Mouse (Mus musculus): ENCODE data around the gene Ubr1. TPM values are rescaled to one million over a fixed set of nuclear protein-coding genes. Genes with fewer than 3 reads are reported as not detected.
"Not testable (repeated sequence)": the region's sequence is repeated elsewhere in the genome, so short reads cannot be mapped to it uniquely, and the experiment has no call there.

Ubr1 gene
- total RNA-seq, 4 experiments from 2014 or later, result 21.2 to 25.4 (median 24.0) TPM

DNA sequence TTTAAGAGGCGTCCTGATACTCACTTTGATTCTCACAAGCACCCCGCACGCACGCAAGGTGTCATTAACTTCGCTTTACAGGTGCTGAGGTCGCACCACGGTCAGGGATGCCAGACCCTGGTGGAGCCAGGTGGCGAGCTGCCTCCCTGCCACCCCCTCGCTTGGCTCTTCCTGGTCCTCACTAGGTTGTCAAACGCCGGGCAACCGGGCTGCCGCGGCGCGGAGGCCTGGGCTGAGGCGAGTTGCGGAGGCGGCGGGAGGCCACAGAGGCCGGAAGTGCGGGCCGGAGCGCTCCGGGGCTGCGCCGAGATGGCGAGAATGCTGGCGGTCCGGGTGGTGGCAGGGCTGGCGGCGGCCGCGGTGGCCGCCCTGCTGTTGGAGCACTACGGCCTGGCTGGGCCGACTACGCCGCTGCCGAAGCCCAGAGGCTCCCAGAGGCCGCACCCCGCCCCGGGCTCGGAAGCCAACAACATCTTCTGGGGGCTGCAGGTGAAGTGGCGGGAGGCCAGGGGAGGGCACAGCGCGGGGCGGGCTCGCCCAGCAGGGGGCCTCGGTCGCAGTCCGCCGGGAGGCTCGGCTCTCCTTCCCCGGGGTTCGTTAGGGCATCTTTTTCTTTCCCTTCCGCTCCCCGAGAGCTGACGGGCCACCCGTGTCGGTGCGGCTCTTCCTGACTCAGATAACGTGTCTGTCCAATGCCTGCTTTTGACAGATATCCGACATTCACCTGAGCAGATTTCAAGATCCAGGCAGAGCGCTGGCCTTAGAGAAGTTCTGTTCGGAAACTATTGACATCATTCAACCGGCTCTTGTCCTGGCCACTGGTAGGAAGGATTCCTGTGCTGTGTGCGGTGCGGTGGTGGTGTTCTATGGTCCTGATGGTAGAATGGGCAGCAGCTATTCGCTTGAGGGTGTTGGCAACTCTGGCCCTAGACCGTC, 6.7 kb upstream of the Ubr1 start, which contains the start of gene Tmem62:
Gene Tmem62, plus strand, starts transcription at position 28 of the 936 bp plus-strand sequence.
- peak; percentile 44 for DNase-seq (ENCODE audit: low spot score)

DNA sequence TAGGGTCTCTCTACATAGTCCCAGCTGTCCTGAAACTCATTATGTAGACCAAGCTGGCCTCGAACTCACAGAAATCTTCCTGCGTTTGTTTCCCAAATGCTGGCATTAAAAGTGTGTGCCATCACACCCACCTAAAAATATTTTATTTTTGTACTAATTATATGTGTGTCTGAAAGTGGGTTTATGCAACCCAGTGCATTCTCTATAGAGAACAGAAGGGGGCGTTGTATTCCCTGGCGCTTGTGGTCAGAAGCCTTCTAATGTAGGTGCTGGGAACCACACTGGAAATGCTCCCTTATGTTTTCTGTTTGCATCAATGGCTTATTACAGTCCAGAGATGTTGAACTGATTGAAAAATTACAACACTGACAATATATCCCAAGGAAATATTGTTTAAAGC, 5.8 kb upstream of the Ubr1 start:
- DNase-seq (ENCODE audit: low spot score), result no peak

DNA sequence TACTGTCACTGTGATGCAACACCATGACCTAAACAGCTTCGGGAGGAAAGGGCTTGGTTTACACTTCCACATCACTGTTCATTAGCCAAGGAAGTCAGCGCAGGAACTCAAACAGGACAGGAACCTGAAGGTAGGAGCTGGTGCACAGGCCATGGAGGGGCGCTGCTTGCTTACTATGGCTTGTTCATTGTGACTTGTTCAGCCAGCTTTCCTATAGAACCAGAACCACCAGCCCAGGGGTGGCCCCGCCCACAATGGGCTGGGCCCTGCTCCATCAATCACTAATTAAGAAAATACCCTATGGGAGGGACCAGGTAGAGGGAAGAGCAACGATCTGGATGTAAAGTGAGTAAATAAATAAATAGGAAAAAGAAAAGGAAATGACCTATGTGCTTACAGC, 2.4 kb upstream of the Ubr1 start:
- DNase-seq (ENCODE audit: low spot score), result no peak

DNA sequence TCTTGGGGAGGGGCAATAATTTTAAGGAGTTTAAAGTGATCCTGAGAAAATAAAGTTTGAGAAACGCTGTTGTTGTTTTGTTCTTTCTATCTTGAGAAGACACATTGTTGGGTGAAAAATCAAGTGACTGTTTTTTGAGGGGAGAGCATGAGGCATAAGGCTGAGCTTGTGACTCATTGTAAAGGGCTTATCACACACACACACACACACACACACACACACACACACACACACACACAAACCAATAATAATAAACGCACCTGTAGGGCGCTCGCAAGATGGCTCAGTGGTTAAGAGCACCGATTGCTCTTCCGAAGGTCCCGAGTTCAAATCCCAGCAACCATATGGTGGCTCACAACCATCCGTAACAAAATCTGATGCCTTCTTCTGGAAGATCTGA, 1.7 kb upstream of the Ubr1 start:
- DNase-seq (ENCODE audit: low spot score), result not testable (repeated sequence)

DNA sequence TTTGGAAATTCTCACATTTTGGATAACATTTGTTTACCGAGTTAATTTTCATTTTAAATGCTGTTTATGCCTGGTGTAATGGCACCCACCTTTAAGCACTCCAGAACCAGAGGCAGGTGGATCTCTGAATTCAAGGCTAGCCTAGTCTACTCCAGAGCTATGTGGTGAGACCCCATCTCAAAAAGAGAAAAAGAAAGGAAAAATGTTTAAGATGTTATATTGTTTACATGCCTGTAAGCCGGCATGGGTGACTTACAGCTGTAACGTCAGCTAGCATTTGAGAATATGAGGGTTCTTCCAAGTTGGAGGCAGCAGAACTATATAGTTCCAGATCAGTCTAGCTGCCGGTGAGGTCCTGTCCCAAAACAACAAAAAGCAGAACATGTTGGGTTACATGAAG, 1.3 kb upstream of the Ubr1 start:
- no peak for DNase-seq (ENCODE audit: low spot score)

DNA sequence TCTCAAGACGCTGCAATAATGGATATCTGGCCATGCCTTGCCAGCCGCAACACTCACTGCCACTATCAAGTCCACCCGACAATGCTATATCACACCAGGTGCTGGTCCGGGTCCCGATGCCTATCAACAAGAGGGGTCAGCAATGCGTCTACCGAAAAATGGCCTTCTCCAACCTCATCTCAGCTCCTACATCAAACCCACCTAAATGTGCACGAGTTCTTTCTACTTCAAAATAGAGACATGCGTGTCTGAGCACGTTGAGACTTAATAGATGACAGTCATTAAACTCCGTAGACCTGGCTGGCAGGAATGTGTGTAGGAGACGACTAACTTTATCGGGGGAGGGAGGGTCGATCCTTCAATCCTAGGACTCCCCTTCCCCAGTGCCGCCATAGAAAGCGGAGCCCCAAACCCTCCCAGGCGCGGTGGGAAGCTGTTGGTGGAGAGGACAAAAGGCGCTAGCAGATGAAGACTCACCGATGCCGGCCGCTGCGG, 423 bp downstream of the Ubr1 start:
- no peak for DNase-seq (ENCODE audit: low spot score)

DNA sequence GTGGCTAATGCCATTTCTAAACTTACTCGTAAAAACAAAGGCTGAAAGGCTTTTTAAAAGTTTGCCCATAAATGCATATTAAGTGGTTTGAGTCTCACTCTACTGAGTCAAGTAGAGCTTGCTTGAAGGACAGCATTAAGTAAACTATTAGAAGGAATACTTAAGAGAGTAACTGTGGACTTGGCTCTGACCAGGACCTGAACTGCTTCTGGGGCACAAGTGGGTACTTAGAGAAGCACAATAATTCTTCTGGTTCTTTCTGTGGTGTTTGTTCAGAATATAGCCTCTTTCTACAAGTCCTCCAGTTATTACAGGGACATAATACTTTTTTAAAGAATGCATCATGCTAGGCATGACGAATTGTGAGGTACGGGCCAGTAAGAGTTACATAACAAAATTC, 5.0 kb downstream of the Ubr1 start:
- no peak for DNase-seq (ENCODE audit: low spot score)

DNA sequence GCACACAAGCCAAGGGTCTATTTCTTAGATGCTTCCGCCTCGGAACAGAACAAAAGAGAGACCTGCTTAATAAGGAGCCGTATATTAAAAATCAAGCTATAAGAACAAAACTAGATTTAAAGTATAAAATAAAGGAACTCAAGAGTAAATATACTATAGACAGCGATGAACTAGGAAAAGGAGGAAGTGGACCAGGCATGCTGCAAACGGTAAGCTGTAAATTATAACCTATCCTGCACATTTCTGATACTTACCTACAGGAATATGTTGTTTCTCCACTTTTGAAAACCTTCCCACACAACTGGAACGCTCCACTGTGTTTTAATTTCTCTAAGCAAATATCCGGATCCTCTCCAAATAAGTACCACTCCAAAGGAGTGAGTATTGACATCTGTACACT, 7.4 kb downstream of the Ubr1 start:
- no peak for DNase-seq (ENCODE audit: low spot score)

DNA sequence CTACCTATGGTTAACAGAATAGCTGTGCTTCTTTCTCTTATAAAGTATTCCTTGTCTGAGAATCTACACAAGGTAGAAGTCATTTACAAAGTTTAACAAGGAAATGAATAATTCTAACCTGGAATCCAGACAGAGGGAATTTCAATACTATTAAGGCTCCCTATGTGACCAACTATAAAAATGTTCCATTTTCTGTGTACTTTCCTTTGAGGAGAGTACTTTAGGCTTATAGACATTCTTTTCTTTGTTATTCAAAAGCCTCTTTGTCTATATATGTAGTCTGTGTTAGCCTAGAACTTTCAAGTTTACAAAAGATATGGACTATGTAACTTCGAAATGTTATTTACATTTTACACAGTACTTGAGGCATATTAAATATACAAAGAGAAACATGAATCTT, 10.3 kb downstream of the Ubr1 start:
- no peak for DNase-seq (ENCODE audit: low spot score)

DNA sequence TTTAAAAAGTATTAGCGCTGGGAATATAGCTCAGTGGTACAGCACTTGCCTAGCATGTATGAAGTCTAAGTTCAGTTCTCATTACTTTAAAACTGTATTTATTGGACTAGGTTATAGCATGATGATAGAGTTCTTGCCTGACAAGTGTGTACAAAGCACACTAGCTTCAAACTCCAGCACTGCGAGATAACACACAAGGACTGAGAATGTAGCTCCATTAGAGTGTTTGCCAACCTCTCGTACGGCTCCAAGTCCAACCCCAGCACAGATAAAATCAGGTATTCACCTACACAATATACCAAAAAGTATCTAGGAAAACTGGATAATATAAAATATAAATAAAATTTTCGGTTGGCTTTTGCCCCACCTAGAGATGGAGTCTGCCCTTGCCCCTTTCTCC, 10.7 kb downstream of the Ubr1 start:
- DNase-seq (ENCODE audit: low spot score), result no peak

DNA sequence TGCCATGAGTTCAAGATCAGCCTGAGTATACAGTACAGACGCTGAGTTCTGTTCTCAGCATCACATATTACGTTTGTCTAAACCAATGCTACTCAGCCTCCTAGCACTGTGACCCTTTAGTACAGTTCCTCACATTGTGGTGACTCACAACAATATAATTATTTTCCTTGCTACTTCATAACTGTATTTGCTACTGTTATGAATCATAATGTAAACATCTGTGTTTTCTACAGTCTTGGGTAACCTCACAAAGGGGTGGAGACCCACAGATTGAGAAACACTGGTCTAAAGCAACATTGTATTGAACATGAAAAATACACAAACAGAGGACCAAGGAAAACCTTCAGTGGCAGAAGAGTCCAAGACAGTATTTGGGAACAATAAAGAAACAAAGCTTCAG, 11.2 kb downstream of the Ubr1 start:
- no peak for DNase-seq (ENCODE audit: low spot score)

DNA sequence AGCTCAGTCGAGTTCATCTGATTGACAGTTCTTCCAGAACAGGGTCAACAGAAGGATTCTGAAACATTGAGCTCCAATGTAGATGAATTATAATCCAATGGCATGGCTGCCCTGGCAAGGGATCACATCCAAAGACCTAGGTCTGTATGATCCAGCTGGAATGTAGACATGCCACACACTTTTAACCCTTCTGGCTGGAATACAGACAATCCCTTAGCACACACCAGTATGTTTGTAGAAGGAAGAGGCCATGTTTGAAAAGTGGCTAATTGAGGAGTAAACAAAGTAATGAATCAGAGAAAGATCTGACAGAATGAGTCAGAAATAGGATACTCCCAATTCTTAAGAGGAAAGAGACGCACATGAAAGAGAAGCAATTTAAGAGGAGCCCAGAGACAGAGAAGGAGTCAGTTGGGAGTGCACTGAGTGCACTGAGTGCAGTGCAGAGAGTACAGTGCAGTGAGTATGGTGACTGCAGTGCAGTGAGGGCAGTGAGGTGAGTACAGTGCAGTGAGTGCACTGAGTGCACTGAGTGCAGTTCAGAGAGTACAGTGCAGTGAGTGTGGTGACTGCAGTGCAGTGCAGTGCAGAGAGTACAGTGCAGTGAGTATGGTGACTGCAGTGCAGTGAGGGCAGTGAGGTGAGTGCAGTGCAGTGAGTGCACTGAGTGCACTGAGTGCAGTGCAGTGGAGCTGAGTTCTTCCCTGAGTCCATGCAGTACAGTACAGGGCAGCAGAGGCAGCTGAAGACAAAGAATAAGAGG, 18.2 kb downstream of the Ubr1 start:
- no peak for DNase-seq (ENCODE audit: low spot score)

DNA sequence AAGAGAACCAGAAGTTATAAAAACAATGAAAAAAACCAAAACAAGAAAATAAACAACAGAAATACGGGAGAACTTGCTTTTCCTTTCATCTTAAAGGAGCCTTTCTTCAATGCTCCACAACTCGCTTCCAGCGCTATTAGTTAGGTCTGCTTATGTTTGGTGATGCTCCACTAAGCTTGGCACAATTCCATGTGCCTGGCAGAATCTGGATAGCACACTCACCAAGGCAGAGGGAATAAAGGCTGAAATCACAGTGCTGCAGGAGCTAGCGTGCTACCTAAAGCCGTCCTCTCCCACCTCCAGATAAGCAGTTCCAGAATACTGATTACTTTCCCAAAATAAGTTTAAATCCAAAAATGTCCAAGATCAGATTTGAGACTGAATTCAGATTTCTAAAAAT, 19.3 kb downstream of the Ubr1 start:
- DNase-seq (ENCODE audit: low spot score), result no peak

DNA sequence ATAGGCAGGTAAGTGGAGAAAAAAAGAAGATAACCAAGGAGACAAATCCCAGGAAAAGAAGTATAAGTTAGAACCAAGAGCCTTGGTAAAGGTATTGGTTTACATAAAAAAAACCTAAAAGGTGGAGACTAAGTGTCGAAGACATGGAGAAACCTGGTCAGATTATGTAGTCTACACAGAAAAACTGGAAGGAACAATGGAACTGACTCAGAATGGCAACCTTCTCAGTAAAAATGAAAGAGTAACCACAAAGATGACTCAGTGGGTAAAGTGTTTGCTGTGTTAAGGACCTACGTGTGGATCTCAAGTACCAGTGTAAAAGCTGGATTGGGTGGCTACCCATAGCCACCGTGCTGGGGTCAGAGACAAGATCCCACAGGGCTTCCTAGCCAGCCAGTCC, 37.5 kb downstream of the Ubr1 start:
- DNase-seq (ENCODE audit: low spot score), result no peak

DNA sequence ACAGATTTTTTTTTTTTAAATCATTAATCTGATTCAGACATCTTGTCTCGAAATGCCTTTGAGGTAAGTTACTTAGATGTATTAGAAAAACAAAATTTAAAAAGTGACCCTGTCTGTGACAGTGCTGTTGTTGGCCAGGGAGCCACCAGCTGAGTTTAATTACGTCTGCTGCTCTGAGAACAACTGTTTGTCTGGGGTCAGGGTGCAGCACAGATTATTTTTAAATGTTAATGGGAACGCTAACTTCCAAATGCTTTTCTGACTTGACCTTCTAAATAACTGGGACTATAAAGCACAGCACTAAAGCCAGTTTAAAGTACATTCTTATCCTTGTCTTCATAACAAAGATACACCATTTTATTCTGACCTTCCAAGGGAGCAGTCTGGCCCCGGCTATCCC, 61.0 kb downstream of the Ubr1 start:
- no peak for DNase-seq (ENCODE audit: low spot score)

DNA sequence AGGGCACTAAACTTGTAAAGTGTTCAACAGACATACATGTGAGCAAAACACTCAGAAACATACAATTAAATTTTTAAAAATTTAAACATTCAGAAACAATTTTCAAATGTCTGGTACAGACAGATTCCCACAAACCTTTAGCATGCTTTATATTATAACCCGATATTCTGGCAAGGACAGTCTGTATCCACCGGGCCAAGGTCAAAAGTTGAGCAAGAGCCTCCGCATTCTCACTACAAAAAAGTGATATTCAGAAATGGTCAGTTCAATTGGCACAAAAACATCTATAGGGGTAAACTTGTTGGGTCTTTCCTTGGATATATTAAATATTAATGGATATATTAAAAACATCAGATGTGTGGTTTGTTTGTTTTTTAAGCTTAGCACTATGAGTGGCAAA, 74.2 kb downstream of the Ubr1 start:
- no peak for DNase-seq (ENCODE audit: low spot score)

DNA sequence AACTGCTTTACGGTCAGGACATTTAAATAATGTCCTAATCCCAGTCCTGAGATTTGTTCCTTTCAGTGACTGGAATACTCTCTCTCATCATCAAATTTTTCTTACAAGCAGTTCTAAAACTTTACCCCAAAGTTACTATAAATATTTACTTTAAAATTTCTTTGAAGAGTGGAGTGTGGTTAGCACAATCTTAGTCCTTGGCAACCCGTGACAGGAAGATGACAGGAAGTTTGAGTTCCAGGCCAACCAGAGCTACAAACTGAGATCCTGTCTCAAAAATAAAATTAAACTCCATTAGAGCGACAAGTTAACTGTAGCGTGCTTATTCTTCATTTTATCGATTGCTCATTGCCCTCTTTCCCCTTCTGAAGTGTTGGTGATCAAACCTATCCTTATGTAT, 82.9 kb downstream of the Ubr1 start:
- DNase-seq (ENCODE audit: low spot score), result no peak

DNA sequence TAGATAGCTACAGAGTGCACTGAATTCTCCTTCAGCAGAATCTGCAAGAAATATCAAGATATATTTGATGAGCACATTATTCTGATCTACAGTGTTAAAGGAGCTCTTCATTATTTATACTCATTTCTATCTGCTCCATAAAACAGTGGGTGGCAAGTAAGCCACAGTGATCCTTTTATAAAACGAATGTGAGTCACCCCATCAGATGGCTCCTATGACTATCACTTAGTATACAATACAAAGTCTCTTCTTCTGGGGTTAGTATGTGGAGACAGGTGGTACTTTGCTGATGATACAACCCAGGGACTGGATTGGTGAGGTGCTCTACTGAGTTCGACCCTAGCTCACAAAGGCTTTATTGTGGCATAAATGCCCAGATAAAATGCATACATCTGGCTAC, 97.3 kb downstream of the Ubr1 start:
- no peak for DNase-seq (ENCODE audit: low spot score)

DNA sequence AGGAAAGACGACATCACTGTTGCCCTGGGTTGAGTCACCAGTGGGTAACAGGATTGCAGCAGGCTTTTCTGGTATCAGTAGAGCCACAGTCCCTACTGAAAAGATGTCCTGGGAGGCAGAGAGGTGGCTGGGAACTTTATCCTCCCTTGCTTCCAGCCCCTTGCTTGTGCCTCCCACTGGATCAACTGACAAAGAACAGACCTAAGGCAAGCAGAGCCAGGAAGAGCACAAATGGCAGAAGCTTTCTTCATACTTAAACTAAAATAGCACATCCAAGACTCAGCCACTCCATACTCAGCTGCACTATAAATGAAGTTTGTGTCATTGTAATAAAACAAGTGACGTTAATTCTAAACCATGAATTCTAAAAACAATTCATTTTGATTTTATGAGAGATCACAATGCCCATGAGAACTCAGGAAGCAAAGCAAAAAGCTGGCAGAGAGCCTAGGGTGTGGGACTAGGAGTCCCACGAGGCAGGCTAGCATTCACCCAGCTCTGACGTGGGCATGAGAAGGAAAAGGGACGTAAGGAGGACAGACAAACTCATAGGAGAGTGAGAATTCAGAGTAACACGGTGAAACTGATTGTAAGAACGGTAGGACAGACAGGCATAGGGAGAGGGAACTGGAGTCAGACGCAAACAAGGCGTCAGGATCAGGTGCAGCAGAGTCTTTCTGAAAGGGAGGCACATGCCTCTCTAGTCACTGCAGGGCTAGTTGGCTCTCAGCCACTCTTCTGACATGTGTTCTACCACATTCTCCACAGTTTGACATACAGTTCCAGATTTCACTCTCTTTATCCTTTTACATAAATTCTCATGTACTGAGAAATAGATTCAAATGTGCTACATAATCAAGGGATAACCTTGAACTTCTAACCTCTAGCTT, 98.8 kb downstream of the Ubr1 start:
- DNase-seq (ENCODE audit: low spot score), result no peak

DNA sequence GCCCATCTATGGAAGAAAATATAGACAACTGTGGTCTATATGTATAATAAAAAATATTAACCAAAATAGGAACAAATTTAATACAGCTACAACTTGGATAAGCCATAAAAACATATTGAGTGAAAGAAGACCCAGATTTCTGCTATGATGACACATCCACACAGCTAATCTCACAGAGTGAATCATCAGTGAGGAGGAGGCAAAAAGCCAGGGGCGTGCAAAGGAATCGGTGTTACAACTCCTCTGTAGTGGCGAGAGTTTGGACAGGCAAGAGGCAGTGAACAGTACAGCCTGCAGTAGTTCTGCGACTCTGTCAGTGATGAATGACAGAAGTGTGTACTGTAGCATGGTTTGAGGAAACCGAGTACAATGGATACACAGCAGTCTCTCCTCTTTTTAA, 103.2 kb downstream of the Ubr1 start:
- no peak for DNase-seq (ENCODE audit: low spot score)

DNA sequence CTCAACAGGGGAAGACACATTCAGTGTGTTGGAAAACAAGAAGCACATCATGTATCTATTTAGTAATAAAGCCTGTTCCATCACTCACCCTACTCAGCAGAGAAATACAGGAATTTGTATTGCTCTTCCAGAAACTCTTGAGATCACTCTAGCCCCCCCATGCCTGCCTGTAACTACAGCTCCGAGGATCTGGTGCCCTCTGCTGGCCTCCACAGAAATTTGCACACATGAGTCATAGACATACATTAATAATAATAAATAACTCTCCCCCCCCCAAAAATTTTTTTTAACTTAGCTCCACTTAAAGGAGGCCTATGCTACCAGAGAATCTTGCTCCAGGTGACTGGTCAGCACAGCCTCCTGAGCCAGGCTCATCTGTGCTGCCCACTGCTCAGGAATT, 104.0 kb downstream of the Ubr1 start:
- DNase-seq (ENCODE audit: low spot score), result no peak

DNA sequence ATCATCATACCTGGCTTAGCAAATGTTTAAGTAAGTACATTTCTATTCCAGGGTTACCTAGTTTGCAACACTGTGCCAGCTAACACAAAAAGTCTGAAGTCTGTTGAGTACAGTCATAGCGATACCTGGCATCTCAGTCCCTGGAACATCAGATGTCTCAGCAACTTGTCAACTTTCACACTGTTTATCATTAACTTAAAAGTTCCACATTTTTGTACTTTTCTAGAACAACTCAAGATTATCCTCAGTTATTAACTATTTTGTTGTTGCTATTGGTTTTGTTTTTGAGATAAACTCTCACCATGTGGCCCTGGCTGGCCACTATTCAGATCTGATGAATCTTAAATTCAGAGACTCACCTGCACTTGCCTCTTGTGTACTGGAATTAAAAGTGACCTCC, 107.1 kb downstream of the Ubr1 start:
- no peak for DNase-seq (ENCODE audit: low spot score)

Data from heart, adult 8-10 months (tissue).